Mouse (Mus musculus): ENCODE data around the gene Plpp6.

DNA sequence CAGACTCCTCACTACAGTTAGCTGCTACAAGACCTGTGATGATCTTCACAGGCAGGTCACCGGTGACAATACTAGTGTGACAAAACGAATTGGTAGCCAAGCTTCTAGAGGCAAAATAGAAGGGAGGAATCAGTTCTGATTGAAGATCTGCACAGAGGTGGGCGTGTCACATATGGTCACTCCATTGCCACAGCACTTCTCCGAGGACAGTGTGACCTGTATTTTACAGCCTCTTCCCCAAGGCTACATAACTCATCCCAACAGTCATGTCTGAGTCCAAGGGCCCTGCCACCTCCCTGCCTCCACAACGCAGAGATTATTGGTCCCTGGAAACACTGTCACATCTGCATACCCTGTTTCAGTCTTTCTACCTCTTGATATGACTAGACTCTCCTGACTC is 5.5 kb downstream of the Plpp6 start:
- TF ChIP-seq TCF12 (IDR thresholded peaks at IDR 0.05; ENCODE audit: insufficient read depth, poor library complexity, severe bottlenecking): no peak
- TF ChIP-seq POLR2AphosphoS2 (IDR thresholded peaks at IDR 0.05; ENCODE audit: insufficient read length, low read depth): no peak
- no peak for TF ChIP-seq POLR2A (IDR thresholded peaks at IDR 0.05; ENCODE audit: insufficient read length, low read depth)
- no peak for TF ChIP-seq MYOD1 (IDR thresholded peaks at IDR 0.05; ENCODE audit: control insufficient read depth in 1 of 3, insufficient read length in 2 of 3, low read depth in 2 of 3)
- no peak for TF ChIP-seq USF1 (IDR thresholded peaks at IDR 0.05; ENCODE audit: low read depth)
- TF ChIP-seq E2F4 (IDR thresholded peaks at IDR 0.05; ENCODE audit: insufficient read depth): no peak
- TF ChIP-seq MYOG (IDR thresholded peaks at IDR 0.05; ENCODE audit: control insufficient read depth in 1 of 3, insufficient read depth in 1 of 3, insufficient read length in 2 of 3, low read depth in 2 of 3): no peak
- no peak for TF ChIP-seq CEBPB (IDR thresholded peaks at IDR 0.05; ENCODE audit: insufficient read depth, poor library complexity, severe bottlenecking)
- TF ChIP-seq MAX (IDR thresholded peaks at IDR 0.05; ENCODE audit: low read depth): no peak
- TF ChIP-seq REST (IDR thresholded peaks at IDR 0.05; ENCODE audit: insufficient read depth, insufficient read length): no peak
